Mouse (Mus musculus) retina, postnatal 1 day (tissue): ENCODE results near the gene Galnt16.

Experiments used
- DNase-seq: peaks from one replicate; pipeline ENCODE4 v3.0.0-alpha.2; 2012

Galnt16 gene

GRCm38 (mm10) chr12:80601597-80602269 lies 83.7 kb downstream of the Galnt16 start:
- DNase-seq = no peak

- DNase-seq = no peak
Observed at GRCm38 (mm10) chr12:80602432-80602831, 84.4 kb downstream of the Galnt16 start.

GRCm38 (mm10) chr12:80603566-80603965 lies 85.5 kb downstream of the Galnt16 start:
- DNase-seq = no peak

- no peak for DNase-seq
Observed at GRCm38 (mm10) chr12:80604218-80604617, 86.1 kb downstream of the Galnt16 start.

GRCm38 (mm10) chr12:80608576-80608975 lies 90.5 kb downstream of the Galnt16 start:
- DNase-seq = no peak

GRCm38 (mm10) chr12:80609928-80610327 lies 91.9 kb downstream of the Galnt16 start:
- DNase-seq = no peak

GRCm38 (mm10) chr12:80612113-80612791 lies 94.2 kb downstream of the Galnt16 start:
- DNase-seq = no peak

- DNase-seq = no peak
Observed at GRCm38 (mm10) chr12:80615371-80616257, 97.5 kb downstream of the Galnt16 start.

GRCm38 (mm10) chr12:80620501-80620900 lies 102.4 kb downstream of the Galnt16 start:
- no peak for DNase-seq

- DNase-seq = no peak
Observed at GRCm38 (mm10) chr12:80631790-80632189, 113.7 kb downstream of the Galnt16 start.

GRCm38 (mm10) chr12:80642725-80643692 lies 124.9 kb downstream of the Galnt16 start:
- DNase-seq = peak; percentile 56

GRCm38 (mm10) chr12:80643693-80644505 lies 125.8 kb downstream of the Galnt16 start, which contains the start of the genes Slc39a9 and Erh:
TSS of gene Slc39a9 (plus strand) at chr12:80643883.
TSS of gene Erh (minus strand) at chr12:80644341.
- peak; percentile 99 for DNase-seq

DNA sequence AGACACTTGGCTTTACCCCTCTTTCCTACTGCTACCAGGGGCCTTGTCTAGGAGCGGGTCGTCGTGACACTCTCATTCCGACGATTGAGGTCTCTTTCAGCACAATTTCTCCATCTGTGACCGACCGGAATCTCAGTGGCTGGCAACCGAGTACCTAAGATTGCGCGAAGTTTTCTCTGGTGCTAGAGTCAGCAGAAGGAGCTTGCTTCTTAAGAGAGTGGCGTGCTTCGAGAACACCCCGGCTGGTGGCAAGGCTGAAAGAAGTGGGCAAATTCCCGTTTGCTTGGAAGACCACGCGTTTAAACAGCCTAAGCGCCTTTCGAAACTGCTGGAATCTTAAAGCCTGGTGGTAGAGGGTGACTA lies 126.4 kb downstream of the Galnt16 start:
- no peak for DNase-seq

DNA sequence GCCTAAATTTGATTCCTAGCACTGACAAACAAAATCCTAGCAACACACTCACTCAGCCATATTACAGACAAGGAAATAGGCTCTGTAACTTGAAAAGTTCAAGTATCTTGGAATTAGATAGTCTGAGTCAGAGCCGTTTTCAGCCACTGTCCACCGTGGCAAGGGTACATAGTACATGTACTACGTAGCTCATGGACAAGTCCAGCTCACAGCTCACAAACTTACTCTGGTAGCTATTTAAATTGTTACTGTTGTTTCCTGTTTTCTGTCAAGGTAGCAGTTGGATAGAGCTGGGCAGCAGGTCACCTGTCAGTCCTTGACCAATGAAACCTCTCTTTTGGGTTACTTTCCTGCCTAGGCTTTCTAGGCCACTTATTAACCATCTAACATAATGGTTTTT lies 128.3 kb downstream of the Galnt16 start:
- DNase-seq = no peak

GRCm38 (mm10) chr12:80653951-80654658 lies 136.0 kb downstream of the Galnt16 start:
- DNase-seq = no peak

DNA sequence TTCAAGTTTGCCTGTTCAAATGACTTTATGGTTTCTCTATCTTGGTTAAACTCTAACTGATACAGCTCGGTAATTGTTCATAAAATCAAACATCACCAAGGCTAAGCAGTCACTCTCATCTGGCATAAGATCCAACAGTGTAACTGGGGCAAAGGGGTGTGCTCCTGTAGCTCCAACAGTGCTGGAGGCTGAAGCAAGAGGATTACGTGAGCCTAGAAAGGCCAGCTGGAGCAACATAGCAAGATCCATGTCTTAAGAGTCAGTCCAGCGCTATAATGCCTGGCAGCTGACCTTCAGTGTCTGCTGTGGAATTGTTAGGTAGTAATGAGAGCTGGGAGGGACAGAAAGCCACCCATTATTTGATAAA lies 136.6 kb downstream of the Galnt16 start:
- peak; percentile 52 for DNase-seq

DNA sequence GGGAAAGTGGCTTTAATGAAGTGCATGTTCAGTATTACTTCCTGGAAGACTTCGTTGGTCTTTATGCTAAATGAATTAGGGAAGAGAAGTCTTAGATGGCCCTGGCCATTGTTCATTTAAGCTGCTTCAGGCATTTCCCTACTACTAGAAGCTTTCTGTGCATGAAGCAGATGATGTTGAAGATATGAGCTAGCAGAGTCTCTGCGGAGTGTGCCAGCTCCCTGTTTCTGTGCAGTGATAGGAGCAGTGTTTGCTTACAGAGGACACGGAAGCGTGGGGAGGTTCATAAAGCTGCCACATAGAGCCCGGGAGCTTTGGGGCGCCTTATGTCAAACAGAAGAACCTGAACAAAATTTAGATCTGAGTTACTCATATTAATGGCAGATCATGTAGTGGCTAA lies 140.6 kb downstream of the Galnt16 start:
- DNase-seq = no peak

GRCm38 (mm10) chr12:80662322-80662721 lies 144.2 kb downstream of the Galnt16 start:
- no peak for DNase-seq

GRCm38 (mm10) chr12:80663935-80664334 lies 145.9 kb downstream of the Galnt16 start:
- DNase-seq = no peak

GRCm38 (mm10) chr12:80668391-80668790 lies 150.3 kb downstream of the Galnt16 start:
- DNase-seq = no peak

DNA sequence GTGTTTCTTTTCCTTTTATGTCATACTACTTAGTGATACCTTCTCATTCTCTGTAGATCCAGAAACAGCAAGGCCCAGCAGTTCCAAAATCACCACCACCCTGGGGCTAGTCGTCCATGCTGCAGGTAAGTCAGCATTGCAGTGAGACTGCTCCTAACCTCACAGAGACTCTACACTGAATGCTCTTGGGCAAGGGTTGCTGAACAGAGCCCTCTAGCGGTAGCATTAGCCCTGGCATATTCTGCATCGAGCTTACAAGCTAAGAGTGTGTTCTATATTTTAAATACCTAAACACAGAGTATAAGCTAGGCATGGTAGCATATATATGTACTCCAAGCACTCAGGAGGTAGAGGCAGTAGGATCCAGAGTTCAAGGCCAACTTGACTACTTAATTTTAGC lies 155.1 kb downstream of the Galnt16 start:
- DNase-seq = peak; percentile 72
